Mouse (Mus musculus) heart, embryonic 11.5 days (tissue): ENCODE results near the gene Gm20696. TPM values are rescaled to one million over a fixed set of nuclear protein-coding genes. Genes with fewer than 3 reads are reported as not detected.

Experiments
- ATAC-seq: fragments of 200-750 bp; cut with Nextera tagmentation; replicated peaks from 2 replicates; pipeline ENCODE4 v1.8.0; 2017; ENCODE audit warnings: moderate library complexity; ENCODE audit not compliant: insufficient number of reproducible peaks, low FRiP score, low TSS enrichment
- H3K27ac ChIP-seq: fragments of 300-500 bp; sonication (generic); 2 replicates; pipeline ENCODE4 v1.5.1; 2014; ENCODE audit warnings: mild to moderate bottlenecking, low read depth, low read length
- H3K27me3 ChIP-seq: fragments of 300-500 bp; sonication (generic); 2 replicates; pipeline ENCODE4 v1.6.1; 2014; ENCODE audit warnings: mild to moderate bottlenecking, low read length, mixed read lengths; ENCODE audit not compliant: control insufficient read depth, insufficient read depth
- H3K36me3 ChIP-seq: fragments of 300-500 bp; sonication (generic); 2 replicates; pipeline ENCODE4 v1.6.1; 2014; ENCODE audit warnings: mild to moderate bottlenecking, low read length, moderate library complexity, mixed read lengths; ENCODE audit not compliant: control insufficient read depth, insufficient read depth
- H3K4me1 ChIP-seq: fragments of 300-500 bp; sonication (generic); 2 replicates; pipeline ENCODE4 v1.6.1; 2014; ENCODE audit warnings: low read length; ENCODE audit not compliant: control insufficient read depth, insufficient read depth
- H3K4me2 ChIP-seq: fragments of 300-500 bp; sonication (generic); 2 replicates; pipeline ENCODE4 v1.6.1; 2014; ENCODE audit warnings: mild to moderate bottlenecking, moderate library complexity
- H3K4me3 ChIP-seq: fragments of 300-500 bp; sonication (generic); 2 replicates; pipeline ENCODE4 v1.5.1; 2014; ENCODE audit warnings: low read depth, low read length
- H3K9ac ChIP-seq: fragments of 300-500 bp; sonication (generic); 2 replicates; pipeline ENCODE4 v1.6.1; 2014; ENCODE audit warnings: mild to moderate bottlenecking, low read depth, low read length, moderate library complexity
- H3K9me3 ChIP-seq: fragments of 300-500 bp; sonication (generic); replicated peaks from 2 replicates; pipeline ENCODE4 v1.6.1; 2016; ENCODE audit warnings: low read length; ENCODE audit not compliant: control insufficient read depth
- WGBS: fragments of 180-500 bp; shearing (Covaris S2); extraction: QIAGEN DNeasy Blood & Tissue Kit; methylation state at CpG from one replicate; pipeline ENCODE4 v1.1.7; 2014; ENCODE audit not compliant: insufficient replicate concordance; 5-methylcytosine and 5-hydroxymethylcytosine counted together
- polyA plus RNA-seq: library from polyadenylated mRNA; unstranded; fragments of >200 nt; fragmentation: Nextera tagmentation; extraction: Ambion mirVana; gene quantifications from 2 replicates; pipeline ENCODE4 v1.2.1, GENCODE M21; 2014

Gene Gm20696
- polyA plus RNA-seq, 1 experiment from 2014 or later = 4.0 TPM

DNA sequence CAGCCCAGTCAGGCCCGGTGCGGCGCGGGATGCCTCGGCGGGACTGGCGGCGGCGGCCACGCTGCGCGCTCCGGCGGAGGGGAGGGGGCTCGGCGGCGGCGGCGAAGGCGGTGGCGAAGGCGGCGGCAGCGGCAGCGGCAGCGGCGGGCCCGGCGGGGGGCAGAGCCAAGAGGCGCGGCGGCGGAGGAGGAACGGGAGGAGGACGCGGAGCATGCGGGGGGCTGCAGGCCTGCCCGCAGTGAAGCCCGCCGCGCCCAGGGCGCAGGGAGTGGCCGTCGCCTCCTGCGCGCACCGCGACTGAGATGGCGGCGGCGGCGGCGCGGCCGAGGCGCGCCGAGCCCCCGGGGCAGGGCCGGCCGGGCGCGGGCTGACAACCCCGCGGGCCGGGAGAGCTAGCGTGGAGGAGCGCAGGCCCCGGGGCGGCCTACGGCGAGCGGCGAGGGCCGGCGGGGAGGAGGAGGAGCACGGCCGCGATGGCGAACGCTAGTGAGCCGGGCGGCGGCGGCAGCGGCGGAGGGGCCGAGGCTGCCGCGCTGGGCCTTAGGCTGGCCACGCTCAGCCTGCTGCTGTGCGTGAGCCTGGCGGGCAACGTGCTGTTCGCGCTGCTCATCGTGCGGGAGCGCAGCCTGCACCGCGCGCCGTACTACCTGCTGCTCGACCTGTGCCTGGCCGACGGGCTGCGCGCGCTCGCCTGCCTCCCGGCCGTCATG lies 25.8 kb upstream of the Gm20696 start, which contains the start of gene Gpr27:
Gene Gpr27, plus strand, starts transcription at position 474 of the 710 bp plus-strand sequence.
- peak; percentile 61 for ATAC-seq
- Histone ChIP-seq H3K36me3 (no peaks in the 10 kb centered on the region), H3K9me3 (no peaks in the 10 kb centered on the region), H3K27ac (no peak within 1 kb of the TSS), H3K4me1 (peaks cover 4% of the 10 kb centered on the region; the same call in 1 of the 2 replicates), H3K4me2 (peak within 1 kb of the TSS; percentile 85), H3K27me3 (peaks cover 73% of the 10 kb centered on the region), H3K9ac (peak within 1 kb of the TSS; percentile 72), H3K4me3 (peak within 1 kb of the TSS; percentile 77)
- WGBS = under 1% methylated on average over 91 of the region's 112 CpGs

DNA sequence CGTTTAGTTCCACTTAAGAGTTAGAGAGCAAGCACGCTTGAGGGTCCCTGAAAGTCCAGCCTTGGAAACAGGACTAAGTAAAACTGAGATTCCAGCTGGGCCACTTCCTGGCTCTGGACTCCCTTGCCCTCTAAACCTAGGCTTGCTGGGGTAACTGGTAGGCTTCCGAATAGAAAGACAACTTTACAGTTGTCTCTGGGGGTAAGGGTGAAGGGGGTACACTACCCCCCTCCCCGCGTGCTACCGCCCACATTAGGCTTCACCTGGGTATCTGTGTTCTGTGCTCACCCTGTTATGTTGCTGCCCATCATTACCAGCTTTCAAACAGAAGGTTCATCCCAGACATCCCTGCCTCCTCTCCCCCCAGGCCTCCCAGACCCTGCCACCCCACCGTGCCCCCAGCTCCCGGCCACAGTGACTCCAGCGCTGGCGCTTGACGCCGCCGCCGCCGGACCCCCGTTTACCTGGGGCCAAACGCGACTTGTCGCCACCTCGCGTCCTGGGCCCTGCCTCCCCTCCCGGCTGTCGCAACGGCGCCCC lies 25.1 kb upstream of the Gm20696 start:
- Histone ChIP-seq H3K4me2 (peak overlapping the region; percentile 85), H3K27ac (no peak overlapping the region), H3K4me1 (peaks cover 4% of the 10 kb centered on the region; the same call in 1 of the 2 replicates), H3K9ac (peak overlapping the region; percentile 72), H3K27me3 (peaks cover 67% of the 10 kb centered on the region), H3K36me3 (no peaks in the 10 kb centered on the region), H3K9me3 (no peaks in the 10 kb centered on the region), H3K4me3 (peak overlapping the region; percentile 77)
- WGBS = 5% methylated on average over 25 of the region's 25 CpGs
- no peak for ATAC-seq

- Histone ChIP-seq H3K36me3 (no peaks in the 10 kb centered on the region), H3K4me1 (peaks cover 4% of the 10 kb centered on the region; the same call in 1 of the 2 replicates), H3K9ac (no peak overlapping the region), H3K4me3 (no peak overlapping the region), H3K27ac (no peak overlapping the region), H3K4me2 (no peak overlapping the region), H3K9me3 (no peaks in the 10 kb centered on the region; the same call in 1 of the 2 replicates), H3K27me3 (peaks cover 42% of the 10 kb centered on the region)
- WGBS = 68% methylated on average over 6 of the region's 6 CpGs
- no peak for ATAC-seq
These were observed 21.9 kb upstream of the Gm20696 start for GRCm38 (mm10) chr6:99688513-99688912.

DNA sequence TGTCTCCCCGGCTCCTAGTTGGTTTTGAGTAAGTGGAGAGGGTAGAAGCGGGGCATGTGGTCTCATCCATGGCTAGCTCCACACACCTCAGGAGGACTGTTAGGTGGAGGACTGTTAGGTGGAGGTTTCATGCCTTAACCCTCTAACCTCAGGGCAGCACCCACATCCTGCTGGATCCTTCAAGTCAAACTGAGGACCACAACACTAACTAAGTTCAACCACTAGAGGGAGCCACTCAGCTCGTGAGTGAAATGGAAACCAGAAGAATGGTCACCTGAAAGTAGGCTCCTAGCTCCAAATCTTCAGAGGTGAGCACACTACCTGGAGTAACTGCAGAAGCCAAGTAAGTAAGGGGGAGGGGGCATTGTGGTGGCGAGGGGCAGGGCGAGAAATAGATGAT lies 18.3 kb upstream of the Gm20696 start:
- no peaks in the 10 kb centered on the region; the same call in 1 of the 2 replicates for H3K9me3 ChIP-seq
- no peak for ATAC-seq
- no peaks in the 10 kb centered on the region for H3K4me1 ChIP-seq
- 49% methylated on average over 5 of the region's 5 CpGs for WGBS
- H3K4me3 ChIP-seq = no peak overlapping the region
- H3K36me3 ChIP-seq = no peaks in the 10 kb centered on the region
- H3K27me3 ChIP-seq = peaks cover 5% of the 10 kb centered on the region; the same call in 1 of the 2 replicates
- H3K4me2 ChIP-seq = no peak overlapping the region
- no peak overlapping the region for H3K27ac ChIP-seq
- H3K9ac ChIP-seq = no peak overlapping the region

DNA sequence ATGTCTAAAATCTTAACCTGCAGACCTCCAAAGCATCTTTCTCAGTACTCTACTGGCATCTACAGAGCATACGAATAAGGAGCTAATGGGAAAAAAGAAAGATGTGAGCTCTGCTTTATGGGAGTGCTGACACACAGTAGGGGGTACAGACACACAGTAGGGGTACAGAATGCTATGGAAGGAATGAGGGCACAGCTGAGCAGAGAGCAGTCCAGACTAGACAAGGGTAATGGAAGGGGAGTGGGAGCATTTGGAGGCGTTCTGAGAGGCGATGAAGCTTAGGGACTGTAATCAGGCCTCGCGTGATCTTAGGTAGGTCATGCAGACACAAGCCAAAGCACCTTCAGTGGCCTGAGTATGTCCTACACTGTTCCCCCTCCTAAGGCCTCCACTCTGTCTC lies 17.4 kb upstream of the Gm20696 start:
- Histone ChIP-seq H3K4me2 (no peak overlapping the region), H3K36me3 (no peaks in the 10 kb centered on the region), H3K27ac (no peak overlapping the region), H3K4me1 (no peaks in the 10 kb centered on the region), H3K27me3 (no peaks in the 10 kb centered on the region), H3K9me3 (no peaks in the 10 kb centered on the region; the same call in 1 of the 2 replicates), H3K4me3 (no peak overlapping the region), H3K9ac (no peak overlapping the region)
- 81% methylated on average over 5 of the region's 5 CpGs for WGBS
- ATAC-seq = no peak

DNA sequence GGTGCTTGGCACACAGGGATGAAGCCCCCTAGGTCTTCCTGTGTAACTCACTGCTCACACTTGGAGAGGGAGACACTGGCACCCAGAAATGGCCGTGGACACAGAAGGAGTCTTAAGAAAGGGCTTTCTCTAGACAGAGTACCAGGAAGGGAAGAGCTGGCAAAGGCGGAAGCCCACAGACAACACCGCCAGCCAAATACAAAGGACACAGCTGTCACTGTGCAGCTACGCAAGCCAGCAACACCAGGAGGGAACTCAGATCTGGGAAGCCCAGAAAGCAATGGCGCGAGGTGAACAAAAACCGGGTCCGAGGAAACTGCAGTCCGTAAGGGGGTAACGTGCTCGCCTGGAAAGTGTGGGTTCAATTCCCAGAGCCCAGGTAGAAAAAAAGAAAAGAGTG lies 11.5 kb upstream of the Gm20696 start:
- no peaks in the 10 kb centered on the region for H3K4me1 ChIP-seq
- H3K27me3 ChIP-seq = no peaks in the 10 kb centered on the region
- no peak overlapping the region for H3K4me2 ChIP-seq
- no peaks in the 10 kb centered on the region for H3K9me3 ChIP-seq
- no peak for ATAC-seq
- no peak overlapping the region for H3K4me3 ChIP-seq
- H3K27ac ChIP-seq = no peak overlapping the region
- 78% methylated on average over 11 of the region's 11 CpGs for WGBS
- H3K36me3 ChIP-seq = no peaks in the 10 kb centered on the region
- no peak overlapping the region for H3K9ac ChIP-seq

GRCm38 (mm10) chr6:99677325-99677724 lies 10.7 kb upstream of the Gm20696 start:
- H3K4me3 ChIP-seq = no peak overlapping the region
- no peak overlapping the region for H3K27ac ChIP-seq
- H3K9ac ChIP-seq = no peak overlapping the region
- 81% methylated on average over 8 of the region's 8 CpGs for WGBS
- H3K4me1 ChIP-seq = no peaks in the 10 kb centered on the region
- H3K27me3 ChIP-seq = no peaks in the 10 kb centered on the region
- H3K36me3 ChIP-seq = no peaks in the 10 kb centered on the region
- no peaks in the 10 kb centered on the region for H3K9me3 ChIP-seq
- H3K4me2 ChIP-seq = no peak overlapping the region
- no peak for ATAC-seq

GRCm38 (mm10) chr6:99674482-99674881 lies 7.9 kb upstream of the Gm20696 start:
- Histone ChIP-seq H3K9me3 (no peaks in the 10 kb centered on the region), H3K4me1 (no peaks in the 10 kb centered on the region), H3K36me3 (no peaks in the 10 kb centered on the region), H3K27me3 (peaks cover 4% of the 10 kb centered on the region; the same call in 1 of the 2 replicates), H3K4me3 (no peak overlapping the region), H3K9ac (no peak overlapping the region), H3K27ac (no peak overlapping the region), H3K4me2 (no peak overlapping the region)
- no peak for ATAC-seq
- 76% methylated on average over 4 of the region's 4 CpGs for WGBS
